Mouse (Mus musculus): ENCODE results near the gene Pdcd5. TPM values are rescaled to one million over a fixed set of nuclear protein-coding genes. Genes with fewer than 3 reads are reported as not detected.

The Pdcd5 gene
- 157 TPM for polyA plus RNA-seq (2012; fragmentation: generic; extraction: Trizol)
- long read RNA-seq, experiment 1, transcript Pdcd5-201 (6 exons, 684 nt), result major isoform, 155 of 172 reads
- long read RNA-seq, experiment 1, partial matches to known transcripts, result 13 of 172 reads
- long read RNA-seq, experiment 1, other reads (novel, unspliced or antisense), result 3 of 172 reads
- long read RNA-seq, experiment 2, transcript Pdcd5-201 (6 exons, 684 nt), result major isoform, 13 of 15 reads
- long read RNA-seq, experiment 2, partial matches to known transcripts, result 0 of 15 reads
- long read RNA-seq, experiment 2, other reads (novel, unspliced or antisense), result 2 of 15 reads

DNA sequence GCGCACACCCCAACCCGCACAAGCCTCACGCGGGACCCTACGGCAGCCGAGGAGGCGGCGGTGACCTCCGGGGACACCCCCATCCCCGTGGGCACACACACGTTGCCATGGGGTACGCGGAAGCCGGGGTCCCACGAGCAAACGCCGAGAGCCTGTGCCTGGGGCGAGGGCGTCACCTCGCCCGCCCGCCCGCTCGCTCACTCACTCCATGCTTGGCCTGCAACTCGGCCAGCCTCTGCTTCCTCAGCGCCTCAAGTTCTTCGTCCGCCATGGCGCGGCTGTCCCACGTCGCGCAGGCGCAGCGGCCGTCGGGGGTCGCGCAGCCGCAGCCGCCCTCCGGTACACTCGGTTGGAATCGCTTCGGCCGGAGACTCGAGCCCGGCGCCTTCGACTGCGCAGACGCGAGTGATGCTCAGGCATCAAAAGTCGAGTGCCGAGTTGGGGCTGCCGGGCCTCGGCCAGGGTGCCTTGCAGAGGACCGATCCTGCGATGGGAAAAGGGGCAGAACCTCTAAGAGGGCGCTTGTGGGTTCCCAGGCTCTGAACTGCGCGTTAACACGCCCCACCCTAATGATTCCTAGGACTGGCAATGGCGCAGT lies at the start of gene Pdcd5:
Gene Pdcd5 (minus strand): TSS at position 421 of the 598 bp plus-strand sequence.
- peaks cover 10% of the 10 kb centered on the region for H3K79me3 ChIP-seq (ENCODE audit: low read depth)
- H3K36me3 ChIP-seq (ENCODE audit: control insufficient read depth, insufficient read depth), result peaks cover 21% of the 10 kb centered on the region
- peak within 1 kb of the TSS; percentile 91 for H3ac ChIP-seq (ENCODE audit: control insufficient read depth, insufficient read length, low read depth)
- H3K27me3 ChIP-seq (ENCODE audit: control insufficient read depth, insufficient read depth, insufficient read length), result no peaks in the 10 kb centered on the region
- H3K4me3 ChIP-seq (ENCODE audit: insufficient read depth, poor library complexity, severe bottlenecking), result peak within 1 kb of the TSS; percentile 78
- no peak for TF ChIP-seq CEBPB (IDR thresholded peaks at IDR 0.05; ENCODE audit: low read depth)
- TF ChIP-seq MAX (IDR thresholded peaks at IDR 0.05), result no peak
- TF ChIP-seq USF1 (IDR thresholded peaks at IDR 0.05; ENCODE audit: low read depth), result no peak
- TF ChIP-seq CTCF (IDR thresholded peaks at IDR 0.05; ENCODE audit: control insufficient read depth, insufficient read depth, insufficient read length), result no peak
- TF ChIP-seq MYOG (IDR thresholded peaks at IDR 0.05; ENCODE audit: control insufficient read depth, extremely low read depth, insufficient read length), result no peak
- no peak for TF ChIP-seq MYOD1 (IDR thresholded peaks at IDR 0.05; ENCODE audit: control insufficient read depth, insufficient read length, low read depth)
- no peak for TF ChIP-seq FOSL1 (IDR thresholded peaks at IDR 0.05; ENCODE audit: insufficient read depth, low read length, poor library complexity, severe bottlenecking)
- H3K79me2 ChIP-seq (ENCODE audit: control insufficient read depth, insufficient read depth), result peaks cover 20% of the 10 kb centered on the region

DNA sequence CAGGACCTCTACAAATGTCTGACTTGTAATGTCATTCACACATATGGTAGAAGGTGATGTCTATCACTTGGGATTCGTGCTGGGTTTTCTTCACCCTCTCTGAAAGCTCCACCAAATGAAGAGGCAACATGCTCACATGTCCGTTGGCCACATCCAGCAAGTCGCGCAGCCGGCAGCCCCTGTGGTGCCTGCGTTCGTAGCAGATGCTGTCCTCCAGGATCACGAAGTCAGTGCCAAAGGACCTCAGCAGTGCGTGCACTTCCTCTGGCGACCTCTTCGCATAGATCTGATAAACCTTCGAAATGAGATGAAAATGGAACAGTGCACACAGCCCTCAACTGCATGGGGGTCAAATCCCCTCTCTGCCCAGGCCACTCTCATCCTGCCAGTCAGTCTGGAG lies 45.3 kb upstream of the Pdcd5 start:
- TF ChIP-seq USF1 (IDR thresholded peaks at IDR 0.05; ENCODE audit: low read depth) (no peak), MYOG (IDR thresholded peaks at IDR 0.05; ENCODE audit: control insufficient read depth, extremely low read depth, insufficient read length) (no peak), MYOD1 (IDR thresholded peaks at IDR 0.05; ENCODE audit: control insufficient read depth, insufficient read length, low read depth) (no peak), FOSL1 (IDR thresholded peaks at IDR 0.05; ENCODE audit: insufficient read depth, low read length, poor library complexity, severe bottlenecking) (no peak), CEBPB (IDR thresholded peaks at IDR 0.05; ENCODE audit: low read depth) (no peak), MAX (IDR thresholded peaks at IDR 0.05) (no peak), CTCF (IDR thresholded peaks at IDR 0.05; ENCODE audit: control insufficient read depth, insufficient read depth, insufficient read length) (no peak)
- Histone ChIP-seq H3K36me3 (ENCODE audit: control insufficient read depth, insufficient read depth) (no peaks in the 10 kb centered on the region), H3ac (ENCODE audit: control insufficient read depth, insufficient read length, low read depth) (no peak overlapping the region), H3K27me3 (ENCODE audit: control insufficient read depth, insufficient read depth, insufficient read length) (no peaks in the 10 kb centered on the region), H3K79me2 (ENCODE audit: control insufficient read depth, insufficient read depth) (no peaks in the 10 kb centered on the region), H3K79me3 (ENCODE audit: low read depth) (no peaks in the 10 kb centered on the region), H3K4me3 (ENCODE audit: insufficient read depth, poor library complexity, severe bottlenecking) (no peak overlapping the region)

GRCm38 (mm10) chr7:35692117-35692516 lies 44.8 kb upstream of the Pdcd5 start:
- no peaks in the 10 kb centered on the region for H3K79me3 ChIP-seq (ENCODE audit: low read depth)
- TF ChIP-seq MYOG (IDR thresholded peaks at IDR 0.05; ENCODE audit: control insufficient read depth, extremely low read depth, insufficient read length), result no peak
- no peak for TF ChIP-seq USF1 (IDR thresholded peaks at IDR 0.05; ENCODE audit: low read depth)
- TF ChIP-seq MYOD1 (IDR thresholded peaks at IDR 0.05; ENCODE audit: control insufficient read depth, insufficient read length, low read depth), result no peak
- no peak for TF ChIP-seq CEBPB (IDR thresholded peaks at IDR 0.05; ENCODE audit: low read depth)
- TF ChIP-seq MAX (IDR thresholded peaks at IDR 0.05), result no peak
- TF ChIP-seq CTCF (IDR thresholded peaks at IDR 0.05; ENCODE audit: control insufficient read depth, insufficient read depth, insufficient read length), result no peak
- TF ChIP-seq FOSL1 (IDR thresholded peaks at IDR 0.05; ENCODE audit: insufficient read depth, low read length, poor library complexity, severe bottlenecking), result no peak
- H3ac ChIP-seq (ENCODE audit: control insufficient read depth, insufficient read length, low read depth), result no peak overlapping the region
- H3K4me3 ChIP-seq (ENCODE audit: insufficient read depth, poor library complexity, severe bottlenecking), result no peak overlapping the region
- no peaks in the 10 kb centered on the region for H3K79me2 ChIP-seq (ENCODE audit: control insufficient read depth, insufficient read depth)
- no peaks in the 10 kb centered on the region for H3K36me3 ChIP-seq (ENCODE audit: control insufficient read depth, insufficient read depth)
- no peaks in the 10 kb centered on the region for H3K27me3 ChIP-seq (ENCODE audit: control insufficient read depth, insufficient read depth, insufficient read length)

DNA sequence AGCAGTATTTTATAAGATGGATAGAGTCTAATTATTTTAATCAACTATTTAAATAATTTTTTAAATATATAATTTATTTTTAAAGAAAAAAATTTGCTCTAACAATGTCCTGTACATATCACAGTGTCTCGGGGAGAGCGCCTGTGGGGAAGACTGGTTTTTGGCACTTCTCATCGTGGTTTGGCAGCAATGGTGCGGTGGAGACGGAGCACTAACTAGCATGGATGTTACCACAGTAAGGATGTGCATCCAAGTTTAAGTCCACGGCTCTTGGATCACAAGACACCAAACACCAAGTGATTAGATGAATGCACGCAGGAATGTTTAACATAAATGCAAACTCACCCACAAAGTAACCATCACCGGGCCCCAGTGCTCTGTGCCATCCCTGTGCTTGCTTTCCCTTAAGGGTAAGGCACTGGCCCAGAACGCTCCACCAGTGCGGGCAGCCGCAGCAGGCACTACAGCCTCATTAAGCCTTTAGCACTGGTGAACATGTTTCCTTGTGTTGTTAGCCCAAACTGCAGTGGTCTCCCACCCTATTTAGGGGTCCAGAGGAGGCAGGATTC lies 41.5 kb upstream of the Pdcd5 start:
- H3K27me3 ChIP-seq (ENCODE audit: control insufficient read depth, insufficient read depth, insufficient read length), result no peaks in the 10 kb centered on the region
- no peaks in the 10 kb centered on the region for H3K36me3 ChIP-seq (ENCODE audit: control insufficient read depth, insufficient read depth)
- H3K79me2 ChIP-seq (ENCODE audit: control insufficient read depth, insufficient read depth), result no peaks in the 10 kb centered on the region
- H3ac ChIP-seq (ENCODE audit: control insufficient read depth, insufficient read length, low read depth), result no peak overlapping the region
- no peak for TF ChIP-seq MYOG (IDR thresholded peaks at IDR 0.05; ENCODE audit: control insufficient read depth, extremely low read depth, insufficient read length)
- TF ChIP-seq USF1 (IDR thresholded peaks at IDR 0.05; ENCODE audit: low read depth), result no peak
- TF ChIP-seq MAX (IDR thresholded peaks at IDR 0.05), result no peak
- no peak for TF ChIP-seq CTCF (IDR thresholded peaks at IDR 0.05; ENCODE audit: control insufficient read depth, insufficient read depth, insufficient read length)
- TF ChIP-seq MYOD1 (IDR thresholded peaks at IDR 0.05; ENCODE audit: control insufficient read depth, insufficient read length, low read depth), result no peak
- no peak for TF ChIP-seq CEBPB (IDR thresholded peaks at IDR 0.05; ENCODE audit: low read depth)
- TF ChIP-seq FOSL1 (IDR thresholded peaks at IDR 0.05; ENCODE audit: insufficient read depth, low read length, poor library complexity, severe bottlenecking), result no peak
- no peak overlapping the region for H3K4me3 ChIP-seq (ENCODE audit: insufficient read depth, poor library complexity, severe bottlenecking)
- H3K79me3 ChIP-seq (ENCODE audit: low read depth), result no peaks in the 10 kb centered on the region

GRCm38 (mm10) chr7:35688276-35688675 lies 41.0 kb upstream of the Pdcd5 start:
- no peak for TF ChIP-seq CTCF (IDR thresholded peaks at IDR 0.05; ENCODE audit: control insufficient read depth, insufficient read depth, insufficient read length)
- no peak for TF ChIP-seq CEBPB (IDR thresholded peaks at IDR 0.05; ENCODE audit: low read depth)
- no peak for TF ChIP-seq MAX (IDR thresholded peaks at IDR 0.05)
- TF ChIP-seq MYOD1 (IDR thresholded peaks at IDR 0.05; ENCODE audit: control insufficient read depth, insufficient read length, low read depth), result no peak
- no peak for TF ChIP-seq USF1 (IDR thresholded peaks at IDR 0.05; ENCODE audit: low read depth)
- no peak for TF ChIP-seq FOSL1 (IDR thresholded peaks at IDR 0.05; ENCODE audit: insufficient read depth, low read length, poor library complexity, severe bottlenecking)
- no peak for TF ChIP-seq MYOG (IDR thresholded peaks at IDR 0.05; ENCODE audit: control insufficient read depth, extremely low read depth, insufficient read length)
- no peaks in the 10 kb centered on the region for H3K79me2 ChIP-seq (ENCODE audit: control insufficient read depth, insufficient read depth)
- no peak overlapping the region for H3K4me3 ChIP-seq (ENCODE audit: insufficient read depth, poor library complexity, severe bottlenecking)
- H3K27me3 ChIP-seq (ENCODE audit: control insufficient read depth, insufficient read depth, insufficient read length), result no peaks in the 10 kb centered on the region
- H3ac ChIP-seq (ENCODE audit: control insufficient read depth, insufficient read length, low read depth), result no peak overlapping the region
- no peaks in the 10 kb centered on the region for H3K36me3 ChIP-seq (ENCODE audit: control insufficient read depth, insufficient read depth)
- H3K79me3 ChIP-seq (ENCODE audit: low read depth), result no peaks in the 10 kb centered on the region

Data from C2C12 (cell line).